Mouse (Mus musculus): ENCODE results near the gene Pomgnt1.
A peak's percentile ranks its signal among the peaks of the same experiment; 100 is the strongest.

Pomgnt1 gene

DNA sequence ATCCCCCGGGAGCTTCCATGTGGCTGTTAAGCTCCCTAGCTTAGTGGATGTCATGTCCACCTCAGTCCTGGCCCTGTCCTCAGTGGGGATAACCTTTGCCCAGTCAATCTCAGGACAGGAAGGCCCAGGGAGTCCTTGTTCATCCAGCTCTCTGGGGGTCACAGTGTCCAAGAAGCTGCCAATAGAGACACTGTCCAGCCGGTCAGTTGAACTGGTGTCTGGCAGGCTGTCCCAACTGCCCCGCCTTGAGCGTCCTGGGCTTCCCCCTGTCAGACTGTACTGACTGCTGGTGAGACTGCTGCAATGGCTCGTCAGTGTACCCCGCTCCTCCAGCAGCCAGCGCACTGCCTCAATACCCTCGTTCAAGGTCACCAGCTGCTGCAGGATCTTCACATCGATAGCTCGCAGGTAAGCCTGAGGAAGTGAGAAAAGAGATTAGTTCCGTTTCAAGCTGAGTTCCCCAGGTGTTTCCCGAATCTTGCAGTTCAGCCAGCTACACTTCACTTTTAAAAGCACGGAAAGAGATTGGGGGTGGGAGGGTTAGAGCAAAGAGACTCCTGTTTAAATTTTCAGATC is 13.9 kb downstream of the Pomgnt1 start:
- DNase-seq (ENCODE audit: low spot score) = no peak

DNA sequence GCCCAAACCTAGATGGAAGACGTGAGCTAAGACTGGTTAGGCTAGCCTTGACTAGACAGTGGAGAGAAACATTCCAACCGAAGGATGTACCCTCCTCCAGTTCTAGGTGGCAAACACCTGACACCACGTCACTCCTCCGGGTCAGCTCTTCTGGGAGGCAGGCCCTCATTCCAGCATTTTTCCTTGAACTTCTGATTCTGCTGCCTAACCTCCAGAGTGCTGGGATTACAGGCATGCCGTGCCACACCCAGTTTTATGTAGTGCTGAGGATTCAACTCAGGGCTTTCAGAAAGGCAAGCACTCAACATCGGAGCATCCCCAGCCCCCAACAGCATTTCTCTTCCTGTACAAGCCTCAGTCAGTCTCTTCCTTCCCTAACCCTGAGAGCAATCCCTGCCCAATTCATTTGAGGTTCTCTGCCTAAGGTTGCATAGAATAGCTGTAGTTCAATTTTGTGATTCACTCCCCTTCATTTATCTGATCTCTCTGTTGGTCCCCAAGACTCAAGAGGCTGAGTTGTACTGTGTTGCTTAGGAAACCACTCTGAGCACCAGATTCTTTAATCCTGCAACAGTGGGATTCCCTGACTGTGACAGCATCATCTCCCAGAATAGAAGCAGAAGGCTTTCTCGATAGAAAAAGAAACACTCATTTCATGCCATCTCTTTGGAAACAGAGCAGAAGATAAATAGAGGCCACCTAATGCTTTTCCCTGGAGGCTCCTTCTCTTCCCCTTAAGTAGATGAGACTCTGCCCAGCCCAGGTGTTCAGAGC is 17.3 kb downstream of the Pomgnt1 start:
- no peak for DNase-seq (ENCODE audit: low spot score)

DNA sequence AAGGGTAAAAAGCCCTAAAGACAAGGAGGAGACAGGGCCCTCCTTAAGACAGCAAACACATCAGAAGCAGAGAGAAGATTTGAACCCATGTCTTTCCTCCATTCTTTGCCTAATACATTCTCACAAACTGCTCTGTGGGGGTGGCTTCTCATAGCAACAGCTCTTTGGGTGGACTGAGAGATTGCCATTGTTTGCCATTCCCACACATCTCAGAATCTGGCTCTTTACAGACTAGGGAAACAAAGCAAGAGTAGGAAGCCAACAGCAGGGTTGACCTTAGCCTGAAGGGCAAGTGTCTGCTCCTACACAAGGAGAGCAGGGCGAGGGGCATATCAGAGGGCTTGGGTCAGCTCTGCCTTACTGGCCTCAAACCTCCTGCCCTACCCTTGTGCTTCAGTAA is 18.1 kb downstream of the Pomgnt1 start:
- no peak for DNase-seq (ENCODE audit: low spot score)

DNA sequence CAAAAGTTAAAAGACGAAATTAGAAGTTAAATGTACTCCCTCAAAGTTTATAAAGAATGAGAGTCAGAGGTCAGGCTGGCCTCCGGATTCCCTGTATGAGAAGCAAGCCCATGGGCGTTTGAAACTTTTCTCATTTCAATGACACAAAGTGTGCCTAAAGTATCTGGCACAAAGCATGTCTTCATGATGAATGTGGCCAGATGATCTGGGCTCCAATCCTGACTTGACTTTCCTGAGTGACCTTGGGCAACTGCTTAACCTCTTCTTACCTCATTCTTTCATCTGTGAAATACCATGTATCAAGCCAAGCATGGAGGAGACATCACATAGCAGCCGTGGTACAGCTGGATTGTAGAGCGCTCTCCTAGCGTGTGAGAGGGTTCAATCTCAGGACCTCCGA is 18.6 kb downstream of the Pomgnt1 start:
- no peak for DNase-seq (ENCODE audit: low spot score)

DNA sequence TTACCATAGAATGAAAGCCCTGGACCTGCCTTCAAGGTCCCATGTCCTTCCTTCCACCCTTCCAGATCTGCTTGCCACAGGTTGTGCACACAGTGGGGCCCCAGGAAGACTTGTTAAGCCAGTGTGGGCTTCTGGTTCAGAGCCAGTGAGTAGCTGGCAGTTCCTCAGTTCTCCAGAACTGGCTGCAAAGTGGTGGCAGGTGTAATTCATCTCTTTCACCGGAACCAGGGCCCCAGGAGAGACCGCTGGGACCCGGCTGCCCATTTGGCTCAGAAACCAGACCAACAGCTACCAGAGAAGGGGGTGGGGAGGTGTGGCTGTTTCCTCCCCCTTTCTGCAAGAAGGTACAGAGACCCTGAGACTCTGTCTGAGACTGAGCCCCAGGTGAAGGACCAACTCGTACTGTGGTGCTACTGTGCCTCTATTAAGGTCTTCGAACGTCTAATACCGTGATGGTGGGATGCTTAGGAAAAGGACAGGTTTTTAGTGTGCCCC is 19.7 kb downstream of the Pomgnt1 start:
- no peak for DNase-seq (ENCODE audit: low spot score)

DNA sequence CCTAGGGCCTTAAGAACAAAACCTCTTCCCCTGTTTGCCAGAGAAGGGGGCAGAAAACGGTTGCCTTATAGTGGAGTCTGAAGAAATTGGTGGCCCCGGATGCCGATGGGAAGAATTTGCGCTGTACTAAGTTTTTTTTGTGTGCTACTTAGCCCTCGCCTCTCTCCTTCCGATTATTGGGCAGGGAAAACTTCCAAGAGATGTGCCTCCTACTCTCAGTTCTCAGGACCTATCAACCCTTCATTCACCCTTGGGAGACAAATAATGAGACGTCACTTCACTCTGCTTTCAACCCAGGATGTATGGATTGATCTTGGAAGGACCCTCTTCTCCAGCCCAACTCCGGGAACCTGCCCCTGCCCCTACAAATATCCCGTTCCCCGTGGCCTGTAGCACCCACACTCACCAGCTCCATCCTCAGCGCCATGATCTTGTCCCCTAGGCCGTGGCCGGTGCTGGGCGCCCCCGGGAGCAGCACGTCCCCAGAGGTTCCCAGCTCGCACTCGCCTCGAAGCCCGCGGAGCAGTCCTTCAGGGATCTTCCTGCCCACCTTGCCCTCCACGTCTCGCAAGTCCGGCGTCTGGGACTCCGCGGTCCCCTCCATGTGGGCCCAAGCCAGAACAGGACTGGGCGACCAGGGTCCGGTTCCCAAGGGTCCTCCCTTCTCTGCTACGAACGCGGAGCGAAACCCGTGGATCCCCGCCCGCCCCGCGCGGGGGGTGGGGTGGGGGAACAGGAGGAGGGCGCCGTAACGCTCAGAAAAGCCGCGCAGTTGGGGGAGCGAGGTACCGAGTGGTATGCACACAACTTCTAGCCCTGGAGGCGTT is 20.5 kb downstream of the Pomgnt1 start:
- DNase-seq (ENCODE audit: low spot score) = peak; percentile 74

DNA sequence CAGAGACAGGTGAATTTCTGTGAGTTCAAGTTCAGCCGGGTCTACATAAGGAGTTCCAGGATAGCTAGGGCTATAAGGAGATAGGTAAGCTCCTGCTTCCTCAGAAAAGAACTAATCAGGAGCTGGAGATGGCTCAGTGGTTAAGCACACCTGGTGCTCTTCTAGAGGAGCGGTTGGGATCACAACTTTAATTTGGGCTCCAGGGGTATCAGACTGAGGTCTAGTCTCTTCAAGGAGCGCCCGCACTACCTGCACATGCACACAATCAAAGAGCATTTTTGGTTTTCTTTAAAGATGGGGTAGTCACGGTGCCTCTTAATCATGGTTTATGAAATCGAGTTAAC is 26.1 kb downstream of the Pomgnt1 start:
- DNase-seq (ENCODE audit: low spot score) = no peak

DNA sequence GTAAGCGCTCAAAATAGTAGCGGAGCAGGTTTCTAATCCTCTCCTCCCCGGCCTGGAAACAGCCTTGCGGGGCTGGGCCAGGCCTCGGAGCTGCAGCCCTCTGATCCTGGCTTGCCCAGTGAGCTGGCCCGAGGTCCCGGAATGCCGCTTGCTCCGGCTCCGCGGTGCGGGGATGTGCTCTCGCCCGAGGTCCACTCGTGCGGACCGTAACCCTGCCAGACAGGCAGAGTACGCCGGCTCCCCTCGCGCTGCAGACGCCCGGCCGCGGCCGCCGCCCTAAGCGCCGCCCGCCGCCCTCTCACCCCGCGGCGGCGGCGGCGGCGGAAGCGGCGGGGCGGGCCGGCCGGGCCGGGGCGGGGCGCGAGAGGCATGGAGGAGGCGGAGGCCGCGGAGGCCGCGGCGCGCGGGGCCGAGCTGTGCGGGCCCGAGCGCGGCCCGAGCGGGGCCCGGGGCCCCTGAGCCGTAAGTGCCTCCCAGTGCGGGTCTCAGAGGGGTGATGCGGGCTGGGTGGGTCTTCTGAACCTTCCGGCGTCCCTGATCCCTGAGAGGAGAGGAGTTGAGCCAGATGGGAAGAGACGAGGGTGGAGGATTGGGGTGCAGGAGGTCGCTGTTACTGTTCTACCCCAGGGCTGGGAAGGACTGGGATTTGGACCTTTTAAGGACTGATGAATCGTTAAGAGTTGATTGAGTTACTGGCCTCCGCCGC is 26.7 kb downstream of the Pomgnt1 start:
- peak; percentile 87 for DNase-seq (ENCODE audit: low spot score)

DNA sequence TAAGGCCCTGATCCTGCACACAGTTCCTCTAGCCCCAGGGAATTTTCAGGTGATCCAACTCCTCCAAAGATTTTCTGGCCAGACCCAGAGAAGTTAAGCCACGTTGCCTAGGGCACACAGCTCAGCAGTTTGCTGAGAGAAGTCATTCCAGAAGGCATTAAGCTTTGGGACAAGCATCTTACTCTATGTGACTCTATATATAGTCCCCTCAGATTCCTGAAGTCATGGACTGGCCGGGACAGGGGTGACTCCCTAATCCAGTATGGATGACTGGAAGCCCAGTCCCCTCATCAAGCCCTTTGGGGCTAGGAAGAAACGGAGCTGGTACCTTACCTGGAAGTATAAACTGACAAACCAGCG is 27.2 kb downstream of the Pomgnt1 start:
- no peak for DNase-seq (ENCODE audit: low spot score)

DNA sequence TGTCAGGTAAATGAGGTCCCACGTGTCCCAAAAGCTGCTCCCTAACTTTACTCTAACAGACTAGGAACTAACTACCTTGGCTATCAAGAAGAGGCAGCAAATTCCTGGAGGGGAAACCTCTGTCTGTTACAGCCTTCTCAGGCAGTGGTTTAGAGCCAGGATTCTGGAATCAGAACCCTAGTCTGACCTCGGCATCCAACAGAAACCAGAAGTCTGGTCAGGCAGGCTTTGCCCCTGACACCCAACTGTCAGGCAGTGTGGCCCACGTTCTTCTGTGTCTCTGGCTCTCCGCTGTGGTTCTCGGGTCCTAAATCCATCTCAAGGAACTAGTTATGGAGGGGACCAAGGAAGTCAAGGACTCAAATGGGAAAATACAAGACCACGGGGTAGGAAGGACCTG is 27.6 kb downstream of the Pomgnt1 start, which contains the start of gene Lurap1:
Lurap1 (minus strand) TSS at position 101 of the 400 bp plus-strand sequence.
- no peak for DNase-seq (ENCODE audit: low spot score)

DNA sequence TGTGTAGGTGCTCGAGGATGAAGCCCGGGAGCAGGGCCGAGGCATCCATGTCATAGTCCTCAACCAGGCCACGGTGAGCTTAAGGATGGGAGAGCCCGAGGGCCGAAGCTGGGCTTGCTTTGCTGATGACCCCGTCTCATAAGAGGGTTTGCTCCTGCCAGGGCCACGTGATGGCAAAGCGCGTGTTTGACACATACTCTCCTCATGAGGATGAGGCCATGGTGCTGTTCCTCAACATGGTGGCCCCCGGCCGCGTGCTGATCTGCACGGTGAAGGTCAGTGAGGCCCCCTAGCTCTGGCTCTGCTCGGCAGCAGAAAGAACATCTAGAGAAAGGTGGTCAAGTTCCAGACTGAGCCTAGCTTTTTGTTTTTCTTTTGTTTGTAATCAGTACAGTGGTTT is 29.1 kb downstream of the Pomgnt1 start:
- no peak for DNase-seq (ENCODE audit: low spot score)

DNA sequence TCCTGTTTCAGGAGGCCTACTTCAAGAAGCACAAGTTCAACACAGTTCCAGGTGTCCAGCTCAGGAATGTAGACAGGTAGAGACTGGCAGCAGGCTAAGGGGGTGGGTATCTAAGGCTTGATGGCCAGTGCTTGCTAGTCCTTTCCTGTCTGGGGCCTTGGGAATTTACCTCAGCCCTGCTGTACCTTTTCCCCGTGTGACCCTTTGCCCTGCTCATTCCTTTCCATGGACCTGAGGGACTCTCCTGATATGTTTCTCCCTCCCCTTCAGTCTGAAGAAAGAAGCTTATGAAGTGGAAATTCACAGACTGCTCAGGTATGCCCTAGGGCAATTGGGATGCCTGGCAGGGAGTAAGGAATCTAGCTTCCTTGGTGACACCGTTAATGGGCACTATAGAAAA is 34.2 kb downstream of the Pomgnt1 start:
- no peak for DNase-seq (ENCODE audit: low spot score)

DNA sequence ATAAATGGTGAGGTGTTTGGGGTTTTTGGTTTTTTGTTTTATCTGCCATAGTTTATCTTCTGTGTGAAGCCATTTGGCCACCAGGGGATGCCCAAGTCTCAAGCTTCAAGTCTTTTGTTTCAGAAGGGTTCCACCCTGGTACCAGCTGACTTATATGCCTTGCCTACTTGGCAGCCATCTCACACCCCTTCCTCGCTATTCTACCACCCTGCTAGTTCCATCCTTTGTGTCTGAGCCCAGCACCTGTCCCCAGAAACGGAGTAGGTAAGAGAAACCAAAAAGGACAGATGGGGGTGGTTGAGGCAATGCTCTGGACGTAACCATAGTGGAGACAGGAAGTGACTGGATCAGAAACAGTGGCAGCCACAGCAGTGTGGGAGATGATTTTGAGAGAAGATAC is 36.3 kb downstream of the Pomgnt1 start:
- no peak for DNase-seq (ENCODE audit: low spot score)

DNA sequence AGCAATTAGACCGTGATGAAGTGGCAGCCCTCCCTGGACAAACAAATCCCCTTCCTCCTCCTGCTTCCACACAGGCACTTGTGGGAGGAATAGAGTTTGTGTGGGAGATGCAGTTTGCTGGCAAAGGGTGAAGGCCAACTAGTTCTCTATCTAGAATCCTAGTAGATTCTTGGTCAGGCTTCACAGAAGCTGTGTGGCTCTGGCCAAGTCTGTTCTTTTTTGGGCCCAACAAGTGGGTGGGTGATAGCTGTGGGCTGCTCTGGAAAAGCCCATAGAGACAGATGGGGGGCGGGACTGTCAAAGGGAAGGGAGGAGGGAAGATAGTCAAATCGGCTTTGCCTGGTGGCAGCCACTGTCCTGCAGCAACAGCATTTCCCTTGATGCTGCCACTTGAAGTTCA is 37.1 kb downstream of the Pomgnt1 start:
- DNase-seq (ENCODE audit: low spot score) = no peak

DNA sequence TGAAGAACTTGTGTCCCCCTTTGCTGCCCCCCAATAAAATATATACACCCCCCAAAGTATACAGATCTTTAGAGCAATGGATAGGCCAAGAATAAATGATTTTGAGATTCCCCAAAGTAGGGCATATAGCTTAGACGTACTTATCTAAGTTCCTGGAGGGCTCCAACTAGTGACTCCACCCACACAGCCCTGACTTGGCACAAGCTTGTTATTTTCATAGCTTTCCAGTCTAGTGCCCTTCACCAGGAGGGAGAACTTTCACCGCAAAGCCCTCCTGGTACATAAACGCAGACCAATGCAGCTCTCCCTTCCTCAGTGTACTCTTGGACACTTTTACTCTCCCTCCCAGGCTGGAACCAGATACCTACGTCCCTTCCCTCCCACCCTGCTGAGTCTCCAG is 38.5 kb downstream of the Pomgnt1 start:
- DNase-seq (ENCODE audit: low spot score) = no peak

DNA sequence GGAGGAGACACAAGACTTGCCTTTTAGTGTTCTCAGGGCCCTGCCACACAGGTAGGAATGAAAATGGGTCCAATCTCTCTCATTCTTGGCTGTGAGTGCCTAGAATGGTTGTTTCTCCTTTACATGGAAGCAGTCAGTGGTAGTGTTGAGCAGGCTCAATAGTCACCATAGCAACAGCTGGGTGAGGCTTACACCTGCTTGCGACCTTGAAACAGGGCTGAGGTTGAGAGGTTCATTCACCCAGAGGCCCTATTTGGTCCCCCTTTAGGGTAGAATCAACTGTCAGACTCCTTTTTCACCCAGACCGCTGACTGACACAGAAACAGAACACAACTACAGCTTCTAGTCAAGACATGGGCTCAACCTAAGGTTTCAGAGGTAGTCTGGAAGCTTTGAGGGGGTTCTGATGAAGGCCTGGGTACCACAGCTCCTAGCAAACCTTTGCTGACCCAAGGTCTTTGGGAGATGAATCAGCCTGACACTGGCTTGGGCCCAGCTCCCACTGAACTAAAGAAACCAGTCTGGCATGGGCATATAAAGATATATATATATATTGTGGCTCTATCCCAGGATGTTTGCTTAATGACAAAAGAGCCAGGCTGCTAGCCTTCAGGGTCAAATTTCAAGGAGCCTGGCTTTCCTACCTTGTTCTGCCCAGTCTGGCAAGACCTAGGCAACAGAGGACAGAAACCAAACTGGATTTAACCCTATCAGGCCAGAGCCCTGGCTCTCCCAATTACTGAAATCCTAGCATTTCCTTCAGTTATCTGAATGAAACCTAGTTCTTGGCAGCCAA is 41.3 kb downstream of the Pomgnt1 start:
- DNase-seq (ENCODE audit: low spot score) = no peak

DNA sequence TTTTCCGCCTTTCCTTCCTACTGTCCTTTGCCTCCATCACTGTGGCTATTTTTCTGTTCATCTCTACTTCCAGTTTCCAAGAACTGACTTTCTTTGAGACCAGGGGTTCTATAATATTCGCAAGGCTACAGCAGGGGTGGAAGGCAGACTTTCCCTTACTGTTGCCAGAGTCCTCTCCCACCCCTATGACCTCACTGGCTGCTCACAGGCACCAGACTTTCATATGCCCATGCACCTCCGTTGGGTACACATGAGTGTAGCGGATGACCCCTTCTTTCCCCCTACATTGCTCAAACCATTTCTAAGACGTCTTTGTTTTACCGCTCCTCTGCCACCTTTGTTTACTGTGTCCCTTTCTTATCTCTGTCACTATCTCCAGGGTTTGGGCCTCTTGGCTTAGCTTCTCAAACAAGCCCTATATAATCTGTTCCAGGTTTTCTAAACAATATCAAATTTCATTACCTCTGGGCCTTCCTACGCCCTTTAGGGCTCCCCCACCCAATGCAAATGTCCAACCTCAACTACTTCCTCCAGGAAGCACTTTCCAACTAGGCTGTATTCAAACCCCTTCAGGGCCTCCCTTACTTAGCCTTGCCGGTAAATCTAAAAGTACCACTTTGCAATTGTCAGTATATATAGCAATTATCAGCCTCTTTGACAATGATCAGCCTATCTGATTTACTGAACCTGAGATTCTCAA is 42.2 kb downstream of the Pomgnt1 start:
- no peak for DNase-seq (ENCODE audit: low spot score)

DNA sequence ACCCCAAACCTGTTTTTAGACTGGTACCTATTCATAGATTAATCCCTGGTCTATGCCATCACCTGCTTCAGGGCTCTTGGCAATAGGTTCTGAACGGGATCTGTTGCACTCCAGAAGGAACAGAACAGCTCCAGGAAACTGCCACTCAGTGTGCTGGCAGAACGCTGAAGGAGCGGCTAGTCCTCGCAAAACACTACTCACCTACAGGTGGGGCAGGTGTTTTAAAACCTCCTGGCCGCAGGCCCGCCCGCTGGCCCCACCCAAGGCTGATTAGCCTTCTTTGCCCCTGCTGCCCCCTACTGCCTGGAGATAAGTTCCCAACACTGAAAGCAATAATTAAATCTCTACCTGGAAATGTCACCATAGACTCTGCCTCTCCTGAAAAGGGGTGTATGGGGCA is 43.8 kb downstream of the Pomgnt1 start, which contains the start of gene Tspan1:
Tspan1 (minus strand) TSS at position 198 of the 400 bp plus-strand sequence.
- no peak for DNase-seq (ENCODE audit: low spot score)

DNA sequence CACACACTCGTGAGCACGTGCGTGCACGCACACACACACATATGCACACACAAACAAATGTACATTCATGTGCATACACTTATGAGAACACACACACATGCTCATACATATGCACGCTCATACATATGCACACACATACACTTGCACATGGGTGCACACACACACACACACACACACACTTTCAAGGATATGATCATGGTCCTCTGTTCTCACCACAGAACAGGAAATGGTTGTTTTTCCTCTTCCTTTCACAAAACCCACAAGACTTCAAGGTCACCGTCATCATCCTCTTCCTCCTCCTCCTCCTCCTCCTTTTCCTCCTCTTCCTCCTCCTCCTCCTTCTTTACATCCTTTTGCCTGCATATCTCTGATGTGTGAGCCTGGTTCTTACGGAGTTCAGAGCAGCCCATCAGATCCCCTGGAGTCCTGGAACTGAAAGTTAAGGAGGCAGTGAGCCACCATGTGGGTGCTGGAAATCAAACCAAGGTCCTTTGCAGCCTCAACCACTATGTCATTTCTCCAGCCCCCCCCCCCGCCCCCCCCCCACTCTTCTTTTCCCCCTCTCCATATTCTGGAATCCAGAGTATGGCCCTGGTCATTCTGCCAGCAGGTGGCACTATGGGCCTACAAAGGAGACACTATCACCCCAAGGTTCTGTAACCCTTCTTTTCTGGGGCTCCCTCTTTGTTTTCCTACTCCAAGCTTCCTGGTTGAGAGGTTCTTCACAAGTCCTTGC is 45.1 kb downstream of the Pomgnt1 start:
- peak; percentile 76 for DNase-seq (ENCODE audit: low spot score)

DNA sequence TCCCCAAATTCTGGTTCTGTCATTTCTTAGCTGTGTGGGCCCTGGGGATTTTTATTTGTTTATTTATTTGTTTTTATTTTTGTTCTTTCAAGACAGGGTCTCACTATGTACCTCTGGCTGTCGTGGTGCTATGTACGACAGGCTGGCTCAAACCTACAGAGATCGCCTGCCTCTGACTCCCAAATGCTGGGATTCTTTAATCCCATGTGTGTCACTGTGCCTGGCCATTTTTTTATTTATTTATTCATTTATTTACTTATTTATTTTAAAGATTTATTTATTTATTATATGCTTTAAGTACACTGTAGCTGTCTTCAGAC is 45.7 kb downstream of the Pomgnt1 start:
- DNase-seq (ENCODE audit: low spot score) = no peak
